ENCODE assay signal across 18 mouse cellular contexts in genomic region chr1:37474634-37475190, GRCm38 (mm10). TPM values are rescaled to one million over a fixed set of nuclear protein-coding genes. Genes with fewer than 3 reads are reported as not detected.
DNase-seq lines count a peak whose midpoint lies in the region; ATAC-seq and TF ChIP-seq lines count a peak whose summit lies in the region.
"Had no signal": no experiment of that assay in that cellular context is flagged by ENCODE, and none has a peak within 500 bp of the region (broad histone marks: within the 10 kb centered on the region; RNA-seq: fewer than 3 reads in every experiment).

No protein-coding gene starts in this region.

- no peak for ATAC-seq in lung, postnatal 0 days
- ATAC-seq in neutrophil, adult 5-6 weeks (ENCODE audit: extremely low read depth, insufficient number of reproducible peaks, low FRiP score, poor library complexity, severe bottlenecking), result peak; percentile 28; the same call in 1 of the 2 replicates
- ATAC-seq in hindbrain, embryonic 14.5 days (ENCODE audit: low FRiP score), result no peak
- no peak for ATAC-seq in inflammation-experienced regulatory T-cells, adult 6 months
- ATAC-seq: forebrain, embryonic 15.5 days; hindbrain, postnatal 0 days had no signal

- H3K27ac ChIP-seq in lung, postnatal 0 days (ENCODE audit: low read length), result no peak overlapping the region
- H3K27ac ChIP-seq in MEL (ENCODE audit: control insufficient read depth, low read depth, low read length), result peak overlapping the region; percentile 38
- no peak overlapping the region for H3K27ac ChIP-seq in hindbrain, embryonic 14.5 days
- H3K27ac ChIP-seq: embryonic facial prominence, embryonic 13.5 days; forebrain, embryonic 15.5 days; hindbrain, postnatal 0 days; layer of hippocampus, adult 2 months; limb, embryonic 15.5 days had no signal

- no peaks in the 10 kb centered on the region for H3K27me3 ChIP-seq in lung, postnatal 0 days (replicated peaks; ENCODE audit: insufficient read depth, low read length)
- no peaks in the 10 kb centered on the region for H3K27me3 ChIP-seq in MEL (ENCODE audit: control insufficient read depth in 1 of 2, insufficient read depth in 2 of 2, low read length in 2 of 2)
- H3K27me3 ChIP-seq in hindbrain, embryonic 14.5 days (ENCODE audit: control insufficient read depth, insufficient read depth, low read length), result no peaks in the 10 kb centered on the region
- H3K27me3 ChIP-seq: embryonic facial prominence, embryonic 13.5 days; forebrain, embryonic 15.5 days; limb, embryonic 15.5 days had no signal

- H3K36me3 ChIP-seq in lung, postnatal 0 days (ENCODE audit: insufficient read depth, low read length), result no peaks in the 10 kb centered on the region
- peaks cover 0 to 24% of the 10 kb centered on the region in 2 experiments; a peak in 2 of 4 replicates for H3K36me3 ChIP-seq in MEL (ENCODE audit: control insufficient read depth in 1 of 2, insufficient read depth in 2 of 2, low read length in 2 of 2)
- H3K36me3 ChIP-seq in hindbrain, embryonic 14.5 days (replicated peaks; ENCODE audit: control insufficient read depth, insufficient read depth), result no peaks in the 10 kb centered on the region
- H3K36me3 ChIP-seq: embryonic facial prominence, embryonic 13.5 days; forebrain, embryonic 15.5 days; limb, embryonic 15.5 days had no signal

- H3K4me2 ChIP-seq in lung, postnatal 0 days (replicated peaks; ENCODE audit: low read depth, low read length), result no peak overlapping the region
- H3K4me2 ChIP-seq in hindbrain, embryonic 14.5 days (replicated peaks), result no peak overlapping the region
- H3K4me2 ChIP-seq: embryonic facial prominence, embryonic 13.5 days; forebrain, embryonic 15.5 days; limb, embryonic 15.5 days had no signal

- H3K9ac ChIP-seq in lung, postnatal 0 days (replicated peaks; ENCODE audit: low read depth), result no peak overlapping the region
- peak overlapping the region; percentile 30; the same call in 1 of the 2 replicates for H3K9ac ChIP-seq in MEL (ENCODE audit: control insufficient read depth, low read depth, low read length, poor library complexity, severe bottlenecking)
- no peak overlapping the region for H3K9ac ChIP-seq in hindbrain, embryonic 14.5 days
- H3K9ac ChIP-seq: embryonic facial prominence, embryonic 13.5 days; forebrain, embryonic 15.5 days; limb, embryonic 15.5 days had no signal

- H3K9me3 ChIP-seq in lung, postnatal 0 days (ENCODE audit: low read length), result no peaks in the 10 kb centered on the region
- H3K9me3 ChIP-seq in MEL (replicated peaks; ENCODE audit: insufficient read depth, low read length), result no peaks in the 10 kb centered on the region
- no peaks in the 10 kb centered on the region for H3K9me3 ChIP-seq in hindbrain, embryonic 14.5 days (ENCODE audit: control insufficient read depth, low read length)
- H3K9me3 ChIP-seq: embryonic facial prominence, embryonic 13.5 days; forebrain, embryonic 15.5 days; limb, embryonic 15.5 days had no signal

- 81% methylated on average over 6 of the region's 6 CpGs for WGBS in lung, postnatal 0 days
- 93% methylated on average over 6 of the region's 6 CpGs for WGBS in hindbrain, embryonic 14.5 days

- peak; percentile 20 for DNase-seq in lung, postnatal 0 days (ENCODE audit: low spot score)
- DNase-seq in lung, postnatal 25 days (ENCODE audit: low spot score), result no peak
- peak; percentile 65 for DNase-seq in MEL (ENCODE audit: low read depth, low spot score)
- peak; percentile 49 for DNase-seq in induced T-regulatory cell, adult 2 months (ENCODE audit: low read depth)
- DNase-seq in neural tube, embryonic 10.5 days (ENCODE audit: extremely low spot score, low spot score), result no peak
- DNase-seq in hindbrain, embryonic 14.5 days (ENCODE audit: low spot score), result no peak
- DNase-seq: cerebellum, adult 9-11 months; kidney, adult 2 months; kidney, postnatal 14 days; lung, postnatal 14 days; retina, postnatal 1 day had no signal

- no peak for TF ChIP-seq EP300 in lung, postnatal 0 days (IDR thresholded peaks at IDR 0.05)
- TF ChIP-seq EP300 in MEL (IDR thresholded peaks at IDR 0.05; ENCODE audit: low read depth in 1 of 2, low read length in 2 of 2), result peak in 1 of 2 experiments; percentile 46; a peak in 1 of 4 replicates

- no peaks in the 10 kb centered on the region for H3K79me2 ChIP-seq in MEL (ENCODE audit: control insufficient read depth, insufficient read depth, low read length, poor library complexity)

- no peak for TF ChIP-seq POLR2A in MEL (IDR thresholded peaks at IDR 0.05; ENCODE audit: control insufficient read depth in 1 of 2, insufficient read depth in 1 of 2, low read depth in 1 of 2, low read length in 2 of 2, poor library complexity in 1 of 2)

- H3K4me1 ChIP-seq in lung, postnatal 0 days (ENCODE audit: insufficient read depth, low read depth, low read length), result no peaks in the 10 kb centered on the region
- peaks cover 7 to 23% of the 10 kb centered on the region in 2 experiments for H3K4me1 ChIP-seq in MEL (ENCODE audit: control insufficient read depth in 1 of 2, insufficient read depth in 2 of 2, low read length in 2 of 2)
- H3K4me1 ChIP-seq in hindbrain, embryonic 14.5 days (replicated peaks; ENCODE audit: control insufficient read depth, insufficient read depth, low read length), result no peaks in the 10 kb centered on the region
- H3K4me1 ChIP-seq: forebrain, embryonic 15.5 days; limb, embryonic 15.5 days had no signal

- no peak for TF ChIP-seq CTCF in lung, postnatal 0 days (IDR thresholded peaks at IDR 0.05)
- no peak for TF ChIP-seq CTCF in MEL (IDR thresholded peaks at IDR 0.05 in 2 of 3, conservative IDR thresholded peaks at IDR 0.05 in 1 of 3; ENCODE audit: control insufficient read depth in 1 of 3, insufficient read depth in 1 of 3, low read depth in 2 of 3, low read length in 3 of 3, poor library complexity in 1 of 3, severe bottlenecking in 1 of 3)

- no peak overlapping the region for H3K4me3 ChIP-seq in lung, postnatal 0 days (ENCODE audit: low read depth, low read length)
- H3K4me3 ChIP-seq in MEL (ENCODE audit: control insufficient read depth in 1 of 2, insufficient read depth in 1 of 2, low read depth in 2 of 2, low read length in 2 of 2), result peak overlapping the region in 1 of 2 experiments; percentile 50; a peak in 2 of 4 replicates
- no peak overlapping the region for H3K4me3 ChIP-seq in hindbrain, embryonic 14.5 days (replicated peaks; ENCODE audit: low read length)
- H3K4me3 ChIP-seq: embryonic facial prominence, embryonic 13.5 days; forebrain, embryonic 15.5 days; layer of hippocampus, adult 2 months; limb, embryonic 15.5 days had no signal

- no peak for TF ChIP-seq RAD21 in MEL (IDR thresholded peaks at IDR 0.05; ENCODE audit: low read depth, low read length)

TF ChIP-seq in MEL, 35 proteins besides CTCF, POLR2A, EP300 and RAD21:
- no peak for TF ChIP-seq MXI1 (IDR thresholded peaks at IDR 0.05; ENCODE audit: low read depth, low read length)
- TF ChIP-seq ZNF384 (IDR thresholded peaks at IDR 0.05; ENCODE audit: low read depth, low read length), result peak; percentile 98
- TF ChIP-seq JUND (IDR thresholded peaks at IDR 0.05; ENCODE audit: low read depth, low read length), result no peak
- TF ChIP-seq ETS1 (IDR thresholded peaks at IDR 0.05; ENCODE audit: low read depth, low read length), result peak; percentile 35; the same call in 1 of the 2 replicates

RNA-seq across cellular contexts. Expression of gene Unc50, which starts 44.8 kb away (rescaled TPM):
- 156 and 177 TPM in 2 replicates for polyA plus RNA-seq in lung, postnatal 0 days (2015; fragmentation: Nextera tagmentation; extraction: Ambion mirVana)
- 56.4 and 62.3 TPM in 2 replicates for total RNA-seq in MEL (2012; rRNA removed)
- 100 to 1,000 TPM in 1 of 2 experiments, 10 to 100 TPM in 1; 61.8 to 609 TPM for polyA plus RNA-seq in MEL (2012; ENCODE audit: insufficient read depth in 1 of 2, insufficient read length in 2 of 2, low read depth in 1 of 2, low replicate concordance in 2 of 2, missing spikeins in 1 of 2)
- total RNA-seq in neutrophil, adult 5-6 weeks (2017), result 52.3 and 57.2 TPM in 2 replicates
- 124 and 126 TPM in 2 replicates for polyA plus RNA-seq in hindbrain, embryonic 14.5 days (2014; fragmentation: Nextera tagmentation; extraction: Ambion mirVana)
- polyA plus RNA-seq in inflammation-experienced regulatory T-cells, adult 6 months (2017; shearing (Covaris generic)), result 10 to 100 TPM; 55.5 to 58.0 (median 57.0) TPM

RNA-seq across cellular contexts. Expression of gene Coa5, which starts 44.8 kb away (rescaled TPM):
- polyA plus RNA-seq in lung, postnatal 0 days (2015; fragmentation: Nextera tagmentation; extraction: Ambion mirVana), result 23.8 and 24.1 TPM in 2 replicates
- total RNA-seq in MEL (2012; rRNA removed), result 26.7 and 31.4 TPM in 2 replicates
- 10 to 100 TPM in 1 of 2 experiments, not detected in 1; 34.5 TPM for polyA plus RNA-seq in MEL (2012; ENCODE audit: insufficient read depth in 1 of 2, insufficient read length in 2 of 2, low read depth in 1 of 2, low replicate concordance in 2 of 2, missing spikeins in 1 of 2)
- total RNA-seq in neutrophil, adult 5-6 weeks (2017), result 50.0 and 53.8 TPM in 2 replicates
- polyA plus RNA-seq in hindbrain, embryonic 14.5 days (2014; fragmentation: Nextera tagmentation; extraction: Ambion mirVana), result 69.3 and 76.4 TPM in 2 replicates
- polyA plus RNA-seq in inflammation-experienced regulatory T-cells, adult 6 months (2017; shearing (Covaris generic)), result 10 to 100 TPM; 56.3 to 64.4 (median 64.3) TPM

Comparison
In these comparisons a context has a peak if more than half of its experiments do, and no peak if none do; other contexts are left out.
1. DNase-seq: peak in lung, postnatal 0 days (single experiment), MEL (single experiment) and induced T-regulatory cell, adult 2 months (single experiment); none in lung, postnatal 25 days (single experiment), neural tube, embryonic 10.5 days (single experiment) and hindbrain, embryonic 14.5 days (single experiment).